Mouse (Mus musculus): Measurements from ENCODE around the gene Slc45a1. TPM values are rescaled to one million over a fixed set of nuclear protein-coding genes. Genes with fewer than 3 reads are reported as not detected.

The Slc45a1 gene
- polyA plus RNA-seq, 1 experiment from 2014 or later, result 0.86 TPM

- no peak for ATAC-seq (replicated peaks; ENCODE audit: insufficient number of reproducible peaks, low FRiP score, low TSS enrichment, low read depth)
Measured at GRCm38 (mm10) chr4:150598686-150599085, 53.3 kb downstream of the Slc45a1 start.

GRCm38 (mm10) chr4:150595991-150596390, 56.0 kb downstream of the Slc45a1 start:
- no peak overlapping the region for H3K4me2 ChIP-seq (ENCODE audit: low read depth, low read length)

More at GRCm38 (mm10) chr4:150598686-150599085, 53.3 kb downstream of the Slc45a1 start:
- Histone ChIP-seq H3K4me3 (ENCODE audit: low read depth, low read length) (no peak overlapping the region), H3K9me3 (replicated peaks; ENCODE audit: control insufficient read depth, low read length) (no peaks in the 10 kb centered on the region), H3K4me2 (ENCODE audit: low read depth, low read length) (no peak overlapping the region), H3K36me3 (replicated peaks; ENCODE audit: control insufficient read depth, insufficient read depth, low read depth, low read length) (no peaks in the 10 kb centered on the region), H3K4me1 (ENCODE audit: control insufficient read depth, insufficient read depth, low read length) (0 out of 2 replicates have a peak, but pooled peaks cover 2% of the 10 kb centered on the region), H3K27me3 (ENCODE audit: control insufficient read depth, insufficient read depth, low read length) (no peaks in the 10 kb centered on the region), H3K9ac (replicated peaks; ENCODE audit: low read length) (no peak overlapping the region), H3K27ac (replicated peaks; ENCODE audit: low read depth, low read length) (no peak overlapping the region)
- DNase-seq (ENCODE audit: low spot score), result no peak
- 82% methylated on average over 1 of the region's 1 CpGs for WGBS

GRCm38 (mm10) chr4:150595071-150595470, 56.9 kb downstream of the Slc45a1 start:
- no peak overlapping the region for H3K27ac ChIP-seq (replicated peaks; ENCODE audit: low read depth, low read length)
- H3K27me3 ChIP-seq (ENCODE audit: control insufficient read depth, insufficient read depth, low read length), result no peaks in the 10 kb centered on the region
- H3K36me3 ChIP-seq (replicated peaks; ENCODE audit: control insufficient read depth, insufficient read depth, low read depth, low read length), result no peaks in the 10 kb centered on the region
- no peak overlapping the region for H3K4me3 ChIP-seq (ENCODE audit: low read depth, low read length)
- 0 out of 2 replicates have a peak, but pooled peaks cover 2% of the 10 kb centered on the region for H3K4me1 ChIP-seq (ENCODE audit: control insufficient read depth, insufficient read depth, low read length)
- ATAC-seq (replicated peaks; ENCODE audit: insufficient number of reproducible peaks, low FRiP score, low TSS enrichment, low read depth), result no peak
- H3K4me2 ChIP-seq (ENCODE audit: low read depth, low read length), result no peak overlapping the region
- H3K9me3 ChIP-seq (replicated peaks; ENCODE audit: control insufficient read depth, low read length), result no peaks in the 10 kb centered on the region
- H3K9ac ChIP-seq (replicated peaks; ENCODE audit: low read length), result no peak overlapping the region
- DNase-seq (ENCODE audit: low spot score), result no peak
- WGBS, result 72% methylated on average over 3 of the region's 3 CpGs

More at GRCm38 (mm10) chr4:150595991-150596390, 56.0 kb downstream of the Slc45a1 start:
- Histone ChIP-seq H3K4me1 (ENCODE audit: control insufficient read depth, insufficient read depth, low read length) (0 out of 2 replicates have a peak, but pooled peaks cover 2% of the 10 kb centered on the region), H3K27ac (replicated peaks; ENCODE audit: low read depth, low read length) (no peak overlapping the region), H3K27me3 (ENCODE audit: control insufficient read depth, insufficient read depth, low read length) (no peaks in the 10 kb centered on the region), H3K36me3 (replicated peaks; ENCODE audit: control insufficient read depth, insufficient read depth, low read depth, low read length) (no peaks in the 10 kb centered on the region), H3K4me3 (ENCODE audit: low read depth, low read length) (no peak overlapping the region), H3K9me3 (replicated peaks; ENCODE audit: control insufficient read depth, low read length) (no peaks in the 10 kb centered on the region), H3K9ac (replicated peaks; ENCODE audit: low read length) (no peak overlapping the region)
- 87% methylated on average over 5 of the region's 5 CpGs for WGBS
- ATAC-seq (replicated peaks; ENCODE audit: insufficient number of reproducible peaks, low FRiP score, low TSS enrichment, low read depth), result no peak
- no peak for DNase-seq (ENCODE audit: low spot score)

DNA sequence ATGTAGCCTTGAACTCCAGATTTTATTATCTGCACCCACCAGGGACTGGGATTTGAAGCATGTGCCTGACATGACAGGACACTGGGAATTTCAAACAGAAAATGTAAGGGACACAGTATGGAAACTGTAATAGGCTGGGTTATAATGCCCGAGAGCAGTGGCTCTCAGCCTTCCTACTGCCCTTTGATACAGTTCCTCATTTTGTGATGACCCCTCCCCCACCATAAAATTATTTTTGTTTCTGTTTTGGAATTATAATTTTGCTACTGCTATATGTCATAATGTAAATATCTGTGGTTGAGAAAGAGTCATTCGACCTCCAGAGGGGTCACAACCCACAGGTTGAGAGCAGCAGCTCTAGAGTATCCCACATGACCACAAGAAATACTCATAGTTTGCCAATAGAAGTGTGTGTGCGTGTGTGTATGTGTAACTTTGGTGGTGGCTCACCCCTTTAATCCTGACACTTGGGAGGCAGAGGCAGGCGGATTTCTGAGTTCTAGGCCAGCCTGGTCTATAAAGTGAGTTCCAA, 57.6 kb downstream of the Slc45a1 start:
- Histone ChIP-seq H3K4me1 (ENCODE audit: control insufficient read depth, insufficient read depth, low read length) (0 out of 2 replicates have a peak, but pooled peaks cover under 1% of the 10 kb centered on the region), H3K4me3 (ENCODE audit: low read depth, low read length) (no peak overlapping the region), H3K27ac (replicated peaks; ENCODE audit: low read depth, low read length) (no peak overlapping the region), H3K27me3 (ENCODE audit: control insufficient read depth, insufficient read depth, low read length) (no peaks in the 10 kb centered on the region), H3K9ac (replicated peaks; ENCODE audit: low read length) (no peak overlapping the region), H3K4me2 (ENCODE audit: low read depth, low read length) (no peak overlapping the region), H3K36me3 (replicated peaks; ENCODE audit: control insufficient read depth, insufficient read depth, low read depth, low read length) (no peaks in the 10 kb centered on the region), H3K9me3 (replicated peaks; ENCODE audit: control insufficient read depth, low read length) (no peaks in the 10 kb centered on the region)
- no peak for ATAC-seq (replicated peaks; ENCODE audit: insufficient number of reproducible peaks, low FRiP score, low TSS enrichment, low read depth)
- DNase-seq (ENCODE audit: low spot score), result no peak
- WGBS, result 96% methylated on average over 4 of the region's 4 CpGs

DNA sequence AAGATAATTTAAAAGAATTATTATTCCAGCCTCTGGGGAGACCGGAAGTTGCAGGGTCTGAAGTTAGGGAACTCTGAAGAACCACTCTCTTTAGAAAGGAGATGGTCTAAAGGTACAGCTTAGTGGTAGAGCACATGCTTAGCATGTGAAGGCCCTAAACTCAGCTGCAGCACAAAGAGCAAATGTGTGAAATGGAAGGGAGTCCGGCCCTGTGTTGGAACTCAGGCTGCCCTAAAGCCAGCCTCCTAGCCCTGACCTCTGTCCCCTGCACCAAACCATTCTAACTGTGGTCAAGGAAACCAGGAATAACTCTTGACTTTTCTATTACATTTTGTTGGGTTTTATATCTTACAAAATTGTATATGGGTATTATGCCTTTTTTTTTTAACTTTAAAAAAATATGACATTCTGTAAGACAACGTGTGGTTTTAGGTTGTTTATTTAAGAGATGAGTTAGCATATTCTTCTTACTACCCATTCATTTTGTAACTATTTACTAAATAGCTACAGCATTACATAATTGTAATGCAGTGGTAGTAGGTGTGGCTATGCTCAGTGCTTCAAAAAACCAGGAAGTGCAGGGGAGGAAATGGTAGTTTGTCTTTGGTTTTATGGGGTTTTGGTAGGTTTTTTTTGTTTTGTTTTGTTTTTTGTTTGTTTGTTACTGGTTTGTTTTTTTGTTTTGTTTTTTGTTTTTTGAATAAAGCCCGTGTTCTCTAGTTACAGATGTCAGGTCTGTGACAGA, 58.3 kb downstream of the Slc45a1 start:
- Histone ChIP-seq H3K4me2 (ENCODE audit: low read depth, low read length) (no peak overlapping the region), H3K9me3 (replicated peaks; ENCODE audit: control insufficient read depth, low read length) (no peaks in the 10 kb centered on the region), H3K9ac (replicated peaks; ENCODE audit: low read length) (no peak overlapping the region), H3K27ac (replicated peaks; ENCODE audit: low read depth, low read length) (no peak overlapping the region), H3K27me3 (ENCODE audit: control insufficient read depth, insufficient read depth, low read length) (no peaks in the 10 kb centered on the region), H3K4me3 (ENCODE audit: low read depth, low read length) (no peak overlapping the region), H3K36me3 (replicated peaks; ENCODE audit: control insufficient read depth, insufficient read depth, low read depth, low read length) (no peaks in the 10 kb centered on the region), H3K4me1 (ENCODE audit: control insufficient read depth, insufficient read depth, low read length) (no peaks in the 10 kb centered on the region)
- ATAC-seq (replicated peaks; ENCODE audit: insufficient number of reproducible peaks, low FRiP score, low TSS enrichment, low read depth), result no peak
- WGBS, result 77% methylated on average over 4 of the region's 4 CpGs
- no peak for DNase-seq (ENCODE audit: low spot score)

DNA sequence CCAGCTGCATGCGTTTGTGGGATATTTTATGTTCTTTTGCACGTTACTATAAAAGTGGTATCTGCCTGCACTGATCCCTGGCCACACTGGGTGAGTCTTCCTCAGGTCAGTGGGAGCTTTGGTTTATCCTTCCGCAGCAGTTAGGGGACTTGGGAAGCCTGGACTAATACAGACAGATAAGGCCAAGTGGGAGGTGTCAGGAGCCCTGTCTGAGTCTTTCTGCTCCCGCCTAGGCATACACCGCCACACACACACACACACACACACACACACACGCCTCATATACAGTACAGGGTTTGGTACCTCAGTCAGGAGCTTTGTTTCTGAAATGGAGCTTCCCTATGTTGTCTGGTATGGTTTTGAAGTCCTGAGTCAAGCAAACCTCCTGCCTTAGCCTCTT, 59.9 kb downstream of the Slc45a1 start:
- DNase-seq (ENCODE audit: low spot score) (no peak), ATAC-seq (replicated peaks; ENCODE audit: insufficient number of reproducible peaks, low FRiP score, low TSS enrichment, low read depth) (no peak)
- H3K27ac ChIP-seq (replicated peaks; ENCODE audit: low read depth, low read length), result no peak overlapping the region
- no peaks in the 10 kb centered on the region for H3K36me3 ChIP-seq (replicated peaks; ENCODE audit: control insufficient read depth, insufficient read depth, low read depth, low read length)
- WGBS, result 82% methylated on average over 6 of the region's 6 CpGs
- no peaks in the 10 kb centered on the region for H3K4me1 ChIP-seq (ENCODE audit: control insufficient read depth, insufficient read depth, low read length)
- no peaks in the 10 kb centered on the region for H3K9me3 ChIP-seq (replicated peaks; ENCODE audit: control insufficient read depth, low read length)
- no peak overlapping the region for H3K9ac ChIP-seq (replicated peaks; ENCODE audit: low read length)
- H3K4me2 ChIP-seq (ENCODE audit: low read depth, low read length), result no peak overlapping the region
- no peak overlapping the region for H3K4me3 ChIP-seq (ENCODE audit: low read depth, low read length)
- H3K27me3 ChIP-seq (ENCODE audit: control insufficient read depth, insufficient read depth, low read length), result no peaks in the 10 kb centered on the region

DNA sequence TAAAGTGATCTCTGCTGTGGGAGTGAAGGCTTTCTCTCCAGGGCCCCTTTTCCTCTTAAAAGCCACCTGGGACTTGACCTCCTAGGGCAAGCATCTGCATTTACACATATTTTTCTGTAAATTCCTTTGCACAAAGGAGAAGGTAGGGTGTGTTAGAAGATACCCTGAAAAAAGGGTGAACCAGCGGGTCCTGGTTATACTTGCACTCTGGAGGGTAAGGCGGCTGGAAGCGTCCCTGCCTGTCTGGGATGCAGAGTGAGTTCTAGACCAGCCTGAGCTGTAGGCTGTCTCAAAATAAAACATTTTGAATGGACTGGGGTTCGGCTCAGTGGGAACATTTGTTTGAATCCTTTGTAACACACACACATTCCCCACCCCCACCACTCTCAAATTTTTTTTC, 60.4 kb downstream of the Slc45a1 start:
- WGBS, result 58% methylated on average over 4 of the region's 4 CpGs
- no peaks in the 10 kb centered on the region for H3K36me3 ChIP-seq (replicated peaks; ENCODE audit: control insufficient read depth, insufficient read depth, low read depth, low read length)
- H3K4me2 ChIP-seq (ENCODE audit: low read depth, low read length), result no peak overlapping the region
- H3K27me3 ChIP-seq (ENCODE audit: control insufficient read depth, insufficient read depth, low read length), result no peaks in the 10 kb centered on the region
- DNase-seq (ENCODE audit: low spot score) (no peak), ATAC-seq (replicated peaks; ENCODE audit: insufficient number of reproducible peaks, low FRiP score, low TSS enrichment, low read depth) (no peak)
- H3K9ac ChIP-seq (replicated peaks; ENCODE audit: low read length), result no peak overlapping the region
- H3K9me3 ChIP-seq (replicated peaks; ENCODE audit: control insufficient read depth, low read length), result no peaks in the 10 kb centered on the region
- H3K4me1 ChIP-seq (ENCODE audit: control insufficient read depth, insufficient read depth, low read length), result no peaks in the 10 kb centered on the region
- H3K27ac ChIP-seq (replicated peaks; ENCODE audit: low read depth, low read length), result no peak overlapping the region
- H3K4me3 ChIP-seq (ENCODE audit: low read depth, low read length), result no peak overlapping the region

- no peak overlapping the region for H3K4me3 ChIP-seq (ENCODE audit: low read depth, low read length)
- no peaks in the 10 kb centered on the region for H3K9me3 ChIP-seq (replicated peaks; ENCODE audit: control insufficient read depth, low read length)
- H3K4me1 ChIP-seq (ENCODE audit: control insufficient read depth, insufficient read depth, low read length), result no peaks in the 10 kb centered on the region
- no peak overlapping the region for H3K27ac ChIP-seq (replicated peaks; ENCODE audit: low read depth, low read length)
- ATAC-seq (replicated peaks; ENCODE audit: insufficient number of reproducible peaks, low FRiP score, low TSS enrichment, low read depth) (no peak), DNase-seq (ENCODE audit: low spot score) (no peak)
- no peak overlapping the region for H3K4me2 ChIP-seq (ENCODE audit: low read depth, low read length)
- no peak overlapping the region for H3K9ac ChIP-seq (replicated peaks; ENCODE audit: low read length)
- WGBS, result 41% methylated on average over 3 of the region's 3 CpGs
- H3K27me3 ChIP-seq (ENCODE audit: control insufficient read depth, insufficient read depth, low read length), result no peaks in the 10 kb centered on the region
- no peaks in the 10 kb centered on the region for H3K36me3 ChIP-seq (replicated peaks; ENCODE audit: control insufficient read depth, insufficient read depth, low read depth, low read length)
Measured at GRCm38 (mm10) chr4:150590621-150591282, 61.2 kb downstream of the Slc45a1 start.
